Mouse (Mus musculus) c-Kit-positive CD71-positive TER-119-negative erythroid progenitor cells, embryonic 14.5 days (primary cell): Measurements from ENCODE around the gene Dpep1.

Source experiments
- DNase-seq: peaks from one replicate; pipeline ENCODE4 v3.0.0-alpha.2; 2013; ENCODE audit warnings: low read depth

Dpep1 gene

GRCm38 (mm10) chr8:123248596-123248995 is 62.6 kb downstream of the Dpep1 start:
- no peak for DNase-seq

DNA sequence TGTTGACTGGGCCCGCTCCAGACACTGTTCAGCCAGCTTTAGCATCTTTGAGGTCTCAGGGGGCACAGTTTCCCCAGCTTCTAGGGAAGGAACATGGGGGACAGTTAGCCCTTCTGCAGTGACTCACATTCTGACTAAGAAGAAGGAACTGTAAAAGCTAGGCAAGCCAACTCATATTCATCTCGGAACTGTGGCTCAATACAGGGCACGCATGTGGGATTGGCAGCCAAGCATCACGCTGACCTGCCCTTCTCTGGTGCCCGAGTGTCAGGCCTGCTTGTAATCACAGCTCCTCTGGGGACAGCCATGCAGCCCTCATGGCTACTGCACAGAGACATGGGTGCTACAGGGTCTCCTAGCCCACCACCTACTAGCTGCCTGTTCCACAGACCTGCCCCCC is 64.9 kb downstream of the Dpep1 start:
- no peak for DNase-seq
